Mouse (Mus musculus) liver, embryonic 14 days (tissue): ENCODE measurements around the gene Ppm1e. TPM values are rescaled to one million over a fixed set of nuclear protein-coding genes. Genes with fewer than 3 reads are reported as not detected.

Source experiments
- polyA plus RNA-seq: library from polyadenylated mRNA; depleted of rRNA; stranded (reverse); fragments of >200 nt; gene quantifications from 2 replicates; pipeline ENCODE4 v1.2.3, GENCODE M21; 2012; rRNA removed

Gene Ppm1e
- 2.1 and 2.2 TPM in 2 replicates for polyA plus RNA-seq

DNA sequence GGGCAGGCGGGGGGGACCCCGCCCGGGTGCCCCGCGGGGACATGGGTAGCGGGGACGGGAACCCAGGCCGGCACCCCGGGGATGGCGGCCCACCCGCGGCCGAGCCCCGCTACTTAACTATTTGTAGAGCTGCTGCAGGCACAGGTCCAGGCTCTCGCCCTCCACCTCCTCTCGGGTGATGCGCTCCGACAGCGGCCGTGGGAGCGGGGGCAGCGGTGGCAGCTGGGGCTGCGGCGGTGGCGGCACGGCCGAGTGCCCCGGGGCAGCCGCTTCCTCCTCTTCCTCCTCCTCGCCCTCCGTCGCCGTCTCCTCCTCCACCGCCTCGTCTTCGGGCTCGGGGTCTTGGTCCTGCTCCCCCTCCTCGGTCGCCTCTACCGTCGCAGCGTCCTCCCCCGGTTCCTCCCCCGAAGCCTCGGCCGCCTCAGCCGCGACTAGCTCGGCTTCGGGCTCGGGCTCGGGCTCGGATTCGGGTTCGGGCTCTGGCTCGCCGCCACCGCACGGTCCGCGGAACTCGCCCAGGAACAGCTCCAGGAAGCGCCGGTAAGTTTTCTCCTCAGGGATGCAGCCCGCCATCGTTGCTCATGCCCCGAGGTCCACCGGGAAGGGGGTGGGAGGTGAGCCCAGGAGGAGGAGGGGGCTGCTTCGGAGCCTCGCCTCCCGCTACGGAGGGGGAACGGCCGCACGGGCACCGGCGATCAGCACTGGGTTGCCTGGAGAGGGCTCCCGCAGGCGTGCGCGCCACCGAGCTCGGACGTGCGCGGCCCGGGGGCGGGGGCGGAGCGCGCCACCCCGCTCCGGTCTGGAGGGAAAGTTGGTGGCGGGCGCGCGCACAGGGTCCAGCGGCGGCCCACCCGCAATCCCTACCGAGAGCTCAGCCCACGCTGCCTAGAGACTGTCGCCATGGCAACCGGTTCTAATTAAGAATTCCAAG lies at the start of gene Ppm1e:
Gene Ppm1e (minus strand): TSS at position 693 of the 931 bp plus-strand sequence.

DNA sequence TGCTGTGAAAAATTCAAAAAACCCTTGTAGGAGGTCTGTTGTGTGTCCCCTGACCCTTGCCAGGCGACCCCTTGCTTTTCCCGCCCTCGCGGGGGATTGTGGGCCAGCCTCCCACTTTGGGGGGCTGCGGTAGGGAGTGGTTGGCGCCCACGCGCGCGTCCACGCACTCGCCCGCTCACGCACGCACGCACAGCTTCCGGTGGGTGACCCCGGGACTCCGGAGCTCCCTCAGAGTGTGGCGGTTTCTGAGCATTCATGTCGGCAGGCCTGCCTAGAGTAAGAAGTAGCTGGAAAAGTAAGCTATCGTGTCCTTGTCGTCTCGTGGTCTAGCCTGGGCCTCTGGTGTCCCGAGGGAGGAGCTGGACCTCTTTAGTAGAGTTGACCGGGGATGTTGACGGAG lies 46.1 kb upstream of the Ppm1e start, which contains the start of the genes Rad51c and Tex14:
Gene Rad51c (minus strand): TSS at position 79 of the 400 bp plus-strand sequence.
Gene Tex14 (plus strand): TSS at position 190 of the 400 bp plus-strand sequence.

Other genes starting within 250 kb of the Ppm1e start
- gene Ska2, start 249.8 kb downstream of the Ppm1e start, polyA plus RNA-seq, result 19.9 and 22.1 TPM in 2 replicates
- 8.6 and 9.2 TPM in 2 replicates for gene Trim37, start 231.9 kb downstream of the Ppm1e start, polyA plus RNA-seq
- gene Rad51c, start 45.9 kb upstream of the Ppm1e start, polyA plus RNA-seq, result 4.2 TPM in 2 replicates
- gene Tex14, start 46.0 kb upstream of the Ppm1e start, polyA plus RNA-seq, result 0.12 and 0.20 TPM in 2 replicates
- not detected in 2 replicates for gene Gm11492, start 207.6 kb upstream of the Ppm1e start, polyA plus RNA-seq
- gene Sept4, start 209.9 kb upstream of the Ppm1e start, polyA plus RNA-seq, result 7.6 and 8.3 TPM in 2 replicates
- 6.2 and 6.8 TPM in 2 replicates for gene Mtmr4, start 233.1 kb upstream of the Ppm1e start, polyA plus RNA-seq